Mouse (Mus musculus) G1E (cell line): ENCODE measurements around the gene Itih1.

Experiments used
- CTCF ChIP-seq: IDR thresholded peaks from 2 replicates; pipeline ENCODE4 v1.5.1; 2012; ENCODE audit warnings: low read depth, low read length, inconsistent platforms, mixed read lengths
- GATA2 ChIP-seq: IDR thresholded peaks from 2 replicates; pipeline ENCODE4 v1.6.1; 2012; ENCODE audit warnings: low read depth, low read length, inconsistent platforms, borderline replicate concordance

- TF ChIP-seq GATA2 = no peak
- no peak for TF ChIP-seq CTCF
Measured at GRCm38 (mm10) chr14:30881718-30882108, 61.4 kb downstream of the Itih1 start.
